Mouse (Mus musculus): Measurements from ENCODE around the gene Cobll1. TPM values are rescaled to one million over a fixed set of nuclear protein-coding genes. Genes with fewer than 3 reads are reported as not detected.

Cobll1 gene
- polyA plus RNA-seq, 1 experiment from 2014 or later, result 3.4 TPM

DNA sequence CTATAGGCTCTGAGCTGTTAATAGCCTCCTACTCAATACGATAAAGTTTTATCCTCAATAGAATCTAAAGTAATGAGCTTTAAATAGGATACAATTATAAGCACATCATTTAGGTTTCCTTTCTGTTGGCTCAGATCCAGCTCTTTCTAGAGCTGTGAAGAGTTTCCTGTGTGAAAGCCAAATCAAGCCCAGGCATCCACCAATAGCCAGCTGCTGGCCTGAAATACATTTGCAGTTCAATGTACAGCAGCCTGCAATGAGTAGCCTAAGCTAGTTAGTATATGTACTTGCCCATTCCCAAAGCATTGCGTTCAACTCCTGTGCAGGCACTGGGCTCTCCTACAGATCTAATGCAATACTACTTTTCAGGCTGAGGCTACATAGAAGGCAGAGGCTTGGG lies 145.2 kb downstream of the Cobll1 start:
- ATAC-seq (replicated peaks), result no peak

DNA sequence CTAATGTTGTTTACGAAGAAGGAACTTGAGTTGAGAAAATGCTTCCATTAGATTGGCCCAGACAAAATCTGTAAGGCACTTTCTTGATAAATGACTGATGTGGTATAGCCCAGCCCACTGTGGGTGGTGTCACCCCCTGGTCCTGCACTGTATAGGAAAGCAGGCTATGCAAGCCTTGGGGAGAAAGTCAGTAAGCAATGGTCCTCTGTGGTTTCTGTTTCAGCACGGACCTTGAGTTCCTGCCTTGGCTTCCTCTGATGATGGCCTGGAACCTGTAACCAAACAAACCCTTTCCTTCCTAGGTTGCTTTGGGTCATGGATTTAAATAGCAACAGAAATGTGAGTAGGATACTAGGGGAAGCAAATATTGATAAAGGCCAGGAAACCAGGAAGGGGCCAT lies 148.2 kb downstream of the Cobll1 start:
- 86% methylated on average over 2 of the region's 2 CpGs for WGBS
- H3K4me2 ChIP-seq, result no peak overlapping the region
- H3K27me3 ChIP-seq (replicated peaks), result no peaks in the 10 kb centered on the region
- H3K36me3 ChIP-seq (replicated peaks), result no peaks in the 10 kb centered on the region
- H3K9me3 ChIP-seq, result no peaks in the 10 kb centered on the region
- H3K9ac ChIP-seq, result no peak overlapping the region
- no peaks in the 10 kb centered on the region for H3K4me1 ChIP-seq
- H3K4me3 ChIP-seq, result no peak overlapping the region
- no peak for ATAC-seq (replicated peaks)
- no peak overlapping the region for H3K27ac ChIP-seq

More for the DNA sequence above, 145.2 kb downstream of the Cobll1 start:
- H3K27ac ChIP-seq, result no peak overlapping the region
- no peak overlapping the region for H3K9ac ChIP-seq
- no peaks in the 10 kb centered on the region for H3K27me3 ChIP-seq (replicated peaks)
- H3K4me2 ChIP-seq, result no peak overlapping the region
- no peaks in the 10 kb centered on the region for H3K4me1 ChIP-seq
- no peaks in the 10 kb centered on the region for H3K9me3 ChIP-seq
- H3K36me3 ChIP-seq (replicated peaks), result no peaks in the 10 kb centered on the region
- 76% methylated on average over 2 of the region's 2 CpGs for WGBS
- no peak overlapping the region for H3K4me3 ChIP-seq

DNA sequence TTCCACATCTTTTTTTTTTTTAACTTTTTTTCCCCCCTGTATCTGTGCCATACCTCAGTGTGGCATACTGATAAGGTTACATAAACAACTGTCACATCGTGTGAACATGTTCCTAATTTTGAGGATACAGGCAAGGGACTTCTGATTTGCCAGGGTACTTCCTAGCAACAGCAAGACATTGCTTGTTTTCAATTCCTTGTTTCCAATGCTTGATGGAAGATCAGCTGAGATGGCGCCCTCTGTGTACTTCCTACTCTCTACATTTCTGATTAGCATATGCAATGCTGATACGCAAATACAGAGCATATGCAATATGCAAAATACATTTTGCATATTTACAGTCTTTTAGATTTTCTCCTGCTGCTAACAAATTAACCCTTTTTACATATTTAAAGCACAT lies 152.0 kb downstream of the Cobll1 start:
- WGBS, result 74% methylated on average over 3 of the region's 3 CpGs
- no peaks in the 10 kb centered on the region for H3K36me3 ChIP-seq (replicated peaks)
- H3K9ac ChIP-seq, result no peak overlapping the region
- no peaks in the 10 kb centered on the region for H3K9me3 ChIP-seq
- H3K27me3 ChIP-seq (replicated peaks), result no peaks in the 10 kb centered on the region
- H3K27ac ChIP-seq, result no peak overlapping the region
- H3K4me2 ChIP-seq, result no peak overlapping the region
- no peak for ATAC-seq (replicated peaks)
- no peak overlapping the region for H3K4me3 ChIP-seq
- H3K4me1 ChIP-seq, result no peaks in the 10 kb centered on the region

DNA sequence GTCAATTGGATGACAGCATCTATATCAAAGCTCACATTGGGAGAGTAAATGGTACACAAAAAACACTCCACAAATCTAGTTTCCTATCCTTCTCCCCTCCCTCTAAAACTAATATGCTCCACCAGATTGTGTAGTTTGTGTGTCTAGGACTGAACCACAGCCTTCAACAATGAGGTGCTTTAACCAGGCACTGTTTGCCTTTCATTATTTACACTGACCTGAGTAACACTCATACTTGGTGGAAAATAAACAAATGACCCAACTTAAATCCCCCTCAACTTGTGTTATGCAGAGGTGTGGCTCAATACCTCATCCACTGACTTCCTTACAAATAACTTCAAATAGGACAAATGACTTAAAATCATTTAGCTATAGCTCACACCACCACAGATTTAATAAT lies 155.8 kb downstream of the Cobll1 start:
- Histone ChIP-seq H3K4me1 (no peaks in the 10 kb centered on the region), H3K27me3 (replicated peaks) (no peaks in the 10 kb centered on the region), H3K4me3 (no peak overlapping the region), H3K36me3 (replicated peaks) (no peaks in the 10 kb centered on the region), H3K27ac (no peak overlapping the region), H3K9ac (no peak overlapping the region), H3K9me3 (no peaks in the 10 kb centered on the region), H3K4me2 (no peak overlapping the region)
- ATAC-seq (replicated peaks), result no peak

DNA sequence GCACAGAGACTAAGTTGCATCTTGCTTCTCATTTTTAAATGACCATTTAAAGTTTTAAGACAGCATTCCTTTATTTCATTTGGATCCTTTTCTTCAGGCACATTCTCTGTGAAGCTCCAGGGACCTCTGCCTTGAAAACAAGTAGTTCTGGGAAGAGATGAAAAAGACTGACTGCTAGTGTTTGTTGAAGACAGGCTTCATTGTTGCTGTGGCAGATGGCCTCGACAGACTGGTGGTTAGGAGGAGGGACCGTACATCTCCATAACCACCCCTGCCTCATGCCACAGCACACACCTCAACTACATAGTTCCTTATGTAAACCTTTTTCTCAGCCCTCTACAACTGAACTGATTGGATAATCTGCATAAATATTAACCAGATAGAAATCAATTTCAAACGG lies 161.7 kb downstream of the Cobll1 start:
- no peaks in the 10 kb centered on the region for H3K27me3 ChIP-seq (replicated peaks)
- no peak for ATAC-seq (replicated peaks)
- H3K4me2 ChIP-seq, result no peak overlapping the region
- no peak overlapping the region for H3K4me3 ChIP-seq
- no peak overlapping the region for H3K27ac ChIP-seq
- no peaks in the 10 kb centered on the region for H3K4me1 ChIP-seq
- no peak overlapping the region for H3K9ac ChIP-seq
- H3K9me3 ChIP-seq, result no peaks in the 10 kb centered on the region
- H3K36me3 ChIP-seq (replicated peaks), result no peaks in the 10 kb centered on the region
- WGBS, result 57% methylated on average over 3 of the region's 3 CpGs

DNA sequence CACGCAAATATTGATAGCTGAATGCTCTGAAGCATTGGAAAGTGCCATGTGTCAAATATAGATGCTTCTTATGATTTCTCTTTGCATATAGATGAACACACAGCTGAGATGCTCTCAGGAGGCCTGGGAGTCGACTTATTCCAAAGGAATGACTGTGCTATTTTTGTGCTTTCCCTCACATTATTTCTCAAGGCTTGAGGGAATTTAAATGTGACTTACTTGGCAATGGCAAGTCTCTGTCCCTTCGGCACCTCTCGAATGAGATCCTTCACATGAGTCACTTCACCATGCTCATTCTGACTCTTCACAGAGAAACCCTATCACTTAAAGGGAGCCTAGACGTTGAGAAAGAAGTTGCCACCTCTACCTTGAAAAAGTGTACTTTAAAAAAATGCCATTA lies 163.4 kb downstream of the Cobll1 start:
- no peaks in the 10 kb centered on the region for H3K9me3 ChIP-seq
- no peaks in the 10 kb centered on the region for H3K27me3 ChIP-seq (replicated peaks)
- no peak overlapping the region for H3K4me2 ChIP-seq
- no peaks in the 10 kb centered on the region for H3K36me3 ChIP-seq (replicated peaks)
- peak overlapping the region; percentile 20; the same call in 1 of the 2 replicates for H3K27ac ChIP-seq
- WGBS, result 71% methylated on average over 5 of the region's 5 CpGs
- no peaks in the 10 kb centered on the region for H3K4me1 ChIP-seq
- no peak overlapping the region for H3K4me3 ChIP-seq
- ATAC-seq (replicated peaks), result no peak; the same call in 1 of the 2 replicates
- H3K9ac ChIP-seq, result no peak overlapping the region

DNA sequence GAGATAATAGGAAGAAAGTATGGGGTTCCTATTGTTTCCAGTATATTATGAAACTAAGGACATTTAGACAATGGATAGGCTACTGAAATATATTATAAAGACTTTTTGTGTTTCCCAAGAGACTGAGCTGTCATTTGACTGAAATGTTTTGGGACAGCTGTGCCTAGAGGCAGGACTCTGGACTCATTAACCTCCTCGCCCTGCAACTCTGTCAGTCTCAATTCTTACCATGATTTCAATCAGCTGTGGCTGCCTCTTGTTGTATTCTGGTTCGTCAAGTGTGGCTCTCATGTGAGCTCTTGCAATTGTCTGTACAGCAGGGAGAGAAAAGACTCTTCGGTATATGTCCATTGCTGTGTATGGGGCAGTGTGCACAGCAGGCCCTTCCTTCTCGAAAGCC lies 163.8 kb downstream of the Cobll1 start:
- Histone ChIP-seq H3K36me3 (replicated peaks) (no peaks in the 10 kb centered on the region), H3K27ac (peak overlapping the region; percentile 20; the same call in 1 of the 2 replicates), H3K4me1 (no peaks in the 10 kb centered on the region), H3K9me3 (no peaks in the 10 kb centered on the region), H3K4me2 (no peak overlapping the region), H3K9ac (no peak overlapping the region), H3K27me3 (replicated peaks) (no peaks in the 10 kb centered on the region), H3K4me3 (no peak overlapping the region)
- WGBS, result 67% methylated on average over 4 of the region's 4 CpGs
- ATAC-seq (replicated peaks), result peak; percentile 62; the same call in 1 of the 2 replicates

DNA sequence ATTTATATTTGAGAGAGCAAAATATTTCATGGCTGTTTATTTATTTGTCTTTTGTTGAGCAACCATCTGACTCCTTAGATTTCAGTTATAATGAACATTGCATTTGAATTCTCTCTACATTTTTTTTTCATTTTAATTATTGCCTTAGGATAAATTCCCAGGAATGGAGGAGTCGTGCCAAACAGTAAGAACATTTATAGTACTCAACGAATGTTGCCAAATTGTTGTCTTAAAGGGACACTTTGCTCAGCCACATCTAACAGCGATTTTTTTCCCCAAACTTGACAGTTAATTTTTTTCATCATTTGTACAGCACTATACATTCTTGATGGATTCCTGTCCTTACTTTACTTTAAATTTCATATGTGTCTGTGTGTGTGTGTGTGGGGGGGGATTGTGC lies 167.0 kb downstream of the Cobll1 start:
- Histone ChIP-seq H3K4me1 (no peaks in the 10 kb centered on the region), H3K9ac (no peak overlapping the region), H3K27me3 (replicated peaks) (no peaks in the 10 kb centered on the region), H3K9me3 (no peaks in the 10 kb centered on the region), H3K27ac (no peak overlapping the region), H3K4me3 (no peak overlapping the region), H3K36me3 (replicated peaks) (no peaks in the 10 kb centered on the region), H3K4me2 (no peak overlapping the region)
- no peak for ATAC-seq (replicated peaks)
- WGBS, result 77% methylated on average over 3 of the region's 3 CpGs

DNA sequence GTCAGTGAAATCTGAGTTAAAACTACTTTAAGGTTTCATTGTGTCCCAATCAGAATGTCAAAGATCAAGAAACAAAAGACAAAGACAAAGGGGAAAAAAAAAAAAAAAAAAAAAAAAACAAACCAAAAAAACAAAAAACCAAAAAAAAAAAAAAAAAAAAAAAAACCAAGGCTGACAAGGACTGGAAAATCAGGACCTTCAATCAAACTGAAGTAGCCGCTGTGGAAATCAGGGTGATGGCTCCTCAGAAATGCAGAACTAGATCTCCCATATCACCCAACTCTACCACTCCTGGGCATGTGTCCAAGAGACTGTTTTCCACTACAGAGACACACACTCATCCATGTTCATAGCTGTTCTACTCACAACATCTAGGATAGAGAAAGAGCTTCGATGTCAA lies 185.4 kb downstream of the Cobll1 start:
- ATAC-seq (replicated peaks), result no peak
- H3K4me3 ChIP-seq, result no peak overlapping the region
- H3K9me3 ChIP-seq, result no peaks in the 10 kb centered on the region
- no peaks in the 10 kb centered on the region for H3K27me3 ChIP-seq (replicated peaks)
- H3K36me3 ChIP-seq (replicated peaks), result no peaks in the 10 kb centered on the region
- H3K4me1 ChIP-seq, result no peaks in the 10 kb centered on the region
- WGBS, result 93% methylated on average over 2 of the region's 2 CpGs
- H3K9ac ChIP-seq, result no peak overlapping the region
- H3K4me2 ChIP-seq, result no peak overlapping the region
- no peak overlapping the region for H3K27ac ChIP-seq

DNA sequence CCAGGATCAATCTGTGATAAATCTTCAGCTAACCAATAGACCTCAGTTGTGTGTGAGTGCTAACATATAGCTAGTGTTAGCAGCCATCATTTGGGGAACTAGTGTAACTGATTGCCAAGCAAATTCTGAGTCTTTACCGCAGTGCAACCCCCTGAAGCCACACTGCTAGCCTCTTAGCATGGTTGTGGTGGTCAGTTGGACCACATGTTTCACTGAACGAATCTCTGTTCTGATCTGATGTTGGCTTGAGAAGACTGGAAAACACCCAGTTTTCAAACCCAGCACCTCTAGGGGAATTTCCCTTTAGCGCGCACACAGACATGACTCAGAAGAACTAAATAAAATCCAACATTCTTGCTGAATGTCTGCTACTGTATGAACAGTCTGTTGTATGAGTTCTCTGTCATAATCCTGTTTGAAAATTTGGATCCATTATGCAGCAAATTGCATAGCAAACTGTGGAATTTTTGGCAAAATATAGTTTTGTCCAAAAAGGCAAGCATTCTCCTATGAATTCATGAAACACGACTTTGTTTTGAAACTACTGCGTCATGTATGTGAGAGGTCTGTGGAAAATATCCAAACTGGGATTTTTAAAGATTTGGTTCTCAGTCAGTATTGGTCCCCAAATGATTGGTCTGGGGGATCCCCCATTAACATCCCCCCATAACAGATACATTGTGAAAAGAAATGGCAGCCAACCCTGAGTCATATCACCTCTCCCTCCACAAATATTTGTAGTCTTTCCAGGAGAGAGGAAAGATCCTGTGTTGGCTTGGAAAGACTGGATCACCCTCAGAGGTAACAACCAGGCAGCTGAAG lies 186.8 kb downstream of the Cobll1 start:
- Histone ChIP-seq H3K36me3 (replicated peaks) (no peaks in the 10 kb centered on the region), H3K4me3 (no peak overlapping the region), H3K9ac (no peak overlapping the region), H3K4me1 (no peaks in the 10 kb centered on the region), H3K9me3 (no peaks in the 10 kb centered on the region), H3K4me2 (no peak overlapping the region), H3K27me3 (replicated peaks) (no peaks in the 10 kb centered on the region), H3K27ac (no peak overlapping the region)
- 93% methylated on average over 6 of the region's 6 CpGs for WGBS
- ATAC-seq (replicated peaks), result no peak

DNA sequence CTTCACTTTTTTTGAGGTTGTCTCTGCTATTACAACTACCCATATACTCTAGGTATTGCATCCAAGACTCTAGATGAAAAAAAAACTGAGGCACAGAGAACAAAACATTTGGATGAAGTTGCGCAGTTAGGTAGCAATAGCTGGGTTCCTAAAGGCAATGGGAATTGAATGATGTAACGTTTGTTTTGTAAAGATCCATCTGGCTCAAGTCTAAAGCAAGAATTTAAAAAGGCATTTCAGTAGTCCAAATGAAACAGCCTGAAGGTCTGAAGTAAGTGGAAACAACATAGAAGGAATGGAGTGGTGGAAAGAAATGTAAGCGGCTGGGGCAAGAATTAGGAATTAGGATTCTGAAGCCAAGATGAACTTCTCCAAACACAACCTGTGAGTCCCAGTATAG lies 188.4 kb downstream of the Cobll1 start:
- 94% methylated on average over 3 of the region's 3 CpGs for WGBS
- H3K4me3 ChIP-seq, result no peak overlapping the region
- no peaks in the 10 kb centered on the region for H3K27me3 ChIP-seq (replicated peaks)
- H3K4me2 ChIP-seq, result no peak overlapping the region
- H3K9me3 ChIP-seq, result no peaks in the 10 kb centered on the region
- no peak for ATAC-seq (replicated peaks)
- H3K36me3 ChIP-seq (replicated peaks), result no peaks in the 10 kb centered on the region
- no peak overlapping the region for H3K27ac ChIP-seq
- H3K9ac ChIP-seq, result no peak overlapping the region
- H3K4me1 ChIP-seq, result no peaks in the 10 kb centered on the region

DNA sequence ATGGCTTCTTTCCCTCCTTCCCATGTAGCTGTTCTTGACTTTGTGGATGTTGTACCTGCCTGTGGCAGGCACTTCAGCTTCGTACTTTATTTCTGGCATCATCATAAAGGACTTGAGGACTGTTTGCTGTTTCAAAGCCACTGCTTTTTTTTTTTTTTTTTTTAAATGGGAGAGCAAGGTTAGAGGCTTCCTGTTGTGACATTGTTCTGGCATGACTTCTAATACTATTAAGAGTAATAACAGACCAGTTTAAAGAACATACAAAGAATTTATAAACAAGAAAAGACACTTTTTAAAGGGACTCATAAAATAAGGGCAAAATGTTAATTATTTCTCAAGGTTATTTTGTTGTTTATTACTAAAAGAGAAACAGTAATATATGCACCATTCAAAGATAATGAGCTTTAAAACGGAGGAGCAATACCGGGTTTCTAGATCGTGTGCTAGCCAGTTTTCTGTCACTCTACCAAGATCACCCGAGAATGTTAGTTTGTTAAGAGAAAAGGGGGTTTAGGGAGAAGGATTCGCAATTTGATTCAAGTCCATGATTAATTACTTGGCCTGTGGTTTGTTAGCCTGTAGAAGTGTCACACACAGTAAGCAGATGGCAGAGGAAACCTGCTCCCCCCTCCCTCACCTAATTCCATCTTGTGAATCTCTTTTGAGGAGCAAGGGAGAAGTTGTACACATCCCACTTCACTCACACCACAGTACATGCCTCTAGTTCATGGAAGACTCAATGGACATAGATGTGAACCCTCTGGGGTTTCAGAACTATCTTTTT lies 190.8 kb downstream of the Cobll1 start:
- Histone ChIP-seq H3K36me3 (replicated peaks) (no peaks in the 10 kb centered on the region), H3K4me3 (no peak overlapping the region), H3K4me1 (no peaks in the 10 kb centered on the region), H3K27ac (no peak overlapping the region), H3K9me3 (no peaks in the 10 kb centered on the region), H3K9ac (no peak overlapping the region), H3K27me3 (replicated peaks) (no peaks in the 10 kb centered on the region), H3K4me2 (no peak overlapping the region)
- no peak for ATAC-seq (replicated peaks)
- 54% methylated on average over 6 of the region's 6 CpGs for WGBS
